Mouse (Mus musculus): ENCODE data around the gene Ddx27.

DNA sequence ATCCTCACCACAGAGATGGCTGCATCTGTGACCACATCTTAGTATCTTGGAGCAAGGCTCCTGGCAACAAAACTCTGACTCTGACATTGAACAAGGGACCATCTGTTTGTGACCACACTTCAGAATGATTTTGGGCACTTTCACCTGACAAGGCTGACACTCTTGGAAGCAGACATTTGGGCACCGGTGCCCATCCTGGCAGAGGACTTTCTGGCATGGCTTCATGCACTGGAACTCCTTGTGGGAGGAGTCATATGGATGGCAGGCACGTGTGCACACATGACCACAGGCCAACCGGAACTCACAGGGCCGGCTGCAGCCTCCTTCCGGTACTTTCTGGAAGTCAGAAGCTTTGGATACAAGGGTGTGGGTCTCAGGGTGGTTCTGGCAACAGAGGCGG lies 23.3 kb downstream of the Ddx27 start:
- TF ChIP-seq CTCF (IDR thresholded peaks at IDR 0.05; ENCODE audit: low read depth, low read length) (no peak), POLR2A (IDR thresholded peaks at IDR 0.05; ENCODE audit: borderline replicate concordance, low read depth, low read length) (no peak)

Measured in bone marrow macrophage, adult 2 months (primary cell).